Mouse (Mus musculus) neutrophil, adult 5-6 weeks (primary cell): ENCODE measurements around the gene Zbtb6. TPM values are rescaled to one million over a fixed set of nuclear protein-coding genes. Genes with fewer than 3 reads are reported as not detected.

Source experiments
- ATAC-seq: fragments of 151-379, 151-347 bp; 2 replicates; pipeline ENCODE4 v1.8.0; 2017; ENCODE audit warnings: mild to moderate bottlenecking, moderate TSS enrichment; ENCODE audit not compliant: insufficient number of reproducible peaks, poor library complexity, low FRiP score, severe bottlenecking; ENCODE audit errors: extremely low read depth
- total RNA-seq: library from RNA; stranded (forward); fragments of 200-1000 nt; gene quantifications from 2 replicates; pipeline ENCODE4 v1.2.3, GENCODE M21; 2017

Gene Zbtb6
- total RNA-seq, 1 experiment from 2014 or later = 33.6 TPM

GRCm38 (mm10) chr2:37380189-37380588, 62.8 kb downstream of the Zbtb6 start:
- peak; percentile 78 for ATAC-seq

GRCm38 (mm10) chr2:37376018-37376417, 67.0 kb downstream of the Zbtb6 start:
- no peak for ATAC-seq

Other genes starting within 250 kb of the Zbtb6 start
- gene Olfr366, start 231.6 kb downstream of the Zbtb6 start, total RNA-seq = 0.12 TPM in 1 of 2 replicates, not detected in the other
- not detected in 2 replicates for gene Olfr368, start 116.7 kb downstream of the Zbtb6 start, total RNA-seq
- gene Pdcl, start 83.8 kb downstream of the Zbtb6 start, total RNA-seq = 61.5 and 71.9 TPM in 2 replicates
- gene Rc3h2, start 20.3 kb downstream of the Zbtb6 start, total RNA-seq = 99.3 and 110 TPM in 2 replicates
- gene Zbtb26, start within 50 bp of the Zbtb6 start, total RNA-seq = 13.0 and 15.3 TPM in 2 replicates
- gene Rabgap1, start 108 bp upstream of the Zbtb6 start, total RNA-seq = 55.9 and 58.5 TPM in 2 replicates
- 4.2 and 4.5 TPM in 2 replicates for gene Gpr21, start 73.2 kb upstream of the Zbtb6 start, total RNA-seq